Mouse (Mus musculus) ZHBTc4 (cell line): ENCODE results near the gene Zfhx3.
A peak's percentile ranks its signal among the peaks of the same experiment; 100 is the strongest.

Experiments
- DNase-seq: peaks from one replicate; pipeline ENCODE4 v3.0.0-alpha.2; 2011; ENCODE audit warnings: low read depth, low spot score

Zfhx3 gene

DNA sequence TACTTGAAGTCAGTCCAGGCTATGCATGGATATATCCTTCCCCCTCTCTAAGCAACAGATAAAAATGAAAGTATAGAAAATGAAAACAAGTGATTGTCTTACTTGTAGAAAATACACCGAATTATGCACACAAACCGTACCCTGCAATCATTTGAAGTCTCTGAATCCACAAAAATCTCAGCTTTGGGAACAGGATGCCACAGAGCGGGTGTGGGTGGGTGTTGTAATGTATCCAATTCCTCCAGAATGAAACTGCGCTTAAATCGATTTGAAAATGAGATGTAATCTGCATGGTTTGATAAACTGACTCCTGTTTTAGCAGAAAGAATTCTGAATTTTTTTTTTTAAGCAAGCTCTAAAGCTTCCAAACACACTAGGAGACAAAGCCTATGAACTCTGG is 297.1 kb downstream of the Zfhx3 start:
- DNase-seq = no peak

DNA sequence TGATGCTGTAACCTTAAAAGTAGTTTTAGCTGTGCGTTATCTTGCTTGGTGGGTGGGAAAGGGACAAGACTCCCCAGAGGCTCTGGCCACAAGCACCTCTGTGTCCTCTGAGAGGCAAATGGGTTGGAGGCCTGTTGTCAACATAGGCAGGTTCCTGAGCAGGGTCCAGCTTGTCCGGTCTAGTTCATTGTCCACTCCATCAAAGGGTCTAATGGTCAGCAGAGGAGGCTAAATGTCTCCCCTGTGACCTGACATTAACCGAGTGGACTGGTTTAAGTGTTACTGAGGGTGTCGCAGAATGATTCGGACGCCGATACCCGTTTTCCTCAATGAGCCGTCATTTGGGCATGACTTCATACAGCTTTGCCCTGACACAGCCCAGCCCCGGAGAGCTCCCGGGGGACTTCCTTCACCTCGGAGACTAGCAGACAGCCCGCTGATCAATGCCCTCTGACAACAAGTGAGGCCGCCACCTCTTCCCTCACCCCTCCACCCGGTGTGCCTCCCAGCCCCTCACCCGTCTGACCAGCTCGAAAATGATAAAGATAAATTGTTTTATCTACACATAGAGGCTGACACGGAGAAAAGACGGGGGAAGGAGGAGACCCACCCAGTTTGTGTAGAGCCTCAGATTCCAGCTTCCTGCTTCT is 298.7 kb downstream of the Zfhx3 start:
- DNase-seq = no peak

DNA sequence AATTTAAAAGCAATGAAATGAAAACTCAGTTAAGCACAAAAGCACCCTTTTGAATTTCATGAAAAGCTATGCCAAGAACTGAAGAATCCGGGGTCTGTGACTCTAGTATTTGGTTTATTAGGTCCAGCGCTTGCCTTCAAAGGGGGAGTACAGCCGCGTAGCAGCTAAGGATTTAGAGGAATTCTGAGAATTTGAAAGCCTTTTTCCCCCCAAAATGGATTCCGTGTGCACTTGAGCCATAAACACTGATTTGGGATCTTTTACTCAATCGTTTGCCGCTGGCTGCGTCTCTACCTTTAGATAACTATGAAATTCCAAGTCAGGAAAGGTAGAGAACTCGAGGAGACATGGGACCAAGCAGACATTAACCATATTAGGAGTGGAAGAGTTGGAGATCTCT is 300.8 kb downstream of the Zfhx3 start:
- no peak for DNase-seq

DNA sequence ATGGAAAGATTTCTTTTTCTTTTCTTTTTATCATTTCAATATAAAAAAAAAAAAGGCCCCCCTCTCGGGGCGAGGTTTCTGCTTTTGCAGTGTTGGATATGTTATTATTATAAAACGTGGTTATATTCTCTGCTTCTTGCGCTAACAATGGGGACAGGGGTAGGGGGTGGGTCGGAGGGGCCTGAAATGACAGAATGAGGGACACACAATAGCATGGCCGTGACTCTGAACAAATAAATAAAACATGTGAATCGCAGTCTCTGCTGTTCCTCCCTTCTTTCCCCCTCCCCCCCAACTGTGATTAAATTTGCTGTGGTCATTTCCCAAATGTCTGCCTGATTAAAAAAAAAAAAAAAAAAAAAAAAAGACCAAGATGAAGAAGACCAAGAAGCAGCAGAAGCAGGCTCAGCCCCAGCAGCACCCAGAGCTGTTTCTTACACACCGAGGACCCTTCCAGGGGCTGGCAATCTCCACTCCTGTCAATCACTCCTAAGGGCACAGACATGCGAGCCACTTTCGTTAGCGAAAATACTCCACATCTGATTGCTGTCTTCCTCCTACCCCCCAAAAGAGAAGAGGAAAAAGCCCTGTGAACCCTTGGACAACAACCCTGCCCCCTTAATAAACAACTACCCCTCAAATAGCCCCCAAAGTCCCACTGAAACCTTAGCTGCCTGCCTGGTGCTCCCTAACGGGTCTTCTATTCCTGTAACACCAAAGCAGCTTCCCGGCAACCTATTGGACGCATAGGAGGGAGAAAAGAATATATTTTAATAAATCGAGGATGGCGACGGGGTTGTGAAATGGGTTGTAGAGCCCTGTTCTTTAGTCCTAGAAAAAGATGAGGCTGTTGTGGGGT is 302.4 kb downstream of the Zfhx3 start:
- DNase-seq = no peak

DNA sequence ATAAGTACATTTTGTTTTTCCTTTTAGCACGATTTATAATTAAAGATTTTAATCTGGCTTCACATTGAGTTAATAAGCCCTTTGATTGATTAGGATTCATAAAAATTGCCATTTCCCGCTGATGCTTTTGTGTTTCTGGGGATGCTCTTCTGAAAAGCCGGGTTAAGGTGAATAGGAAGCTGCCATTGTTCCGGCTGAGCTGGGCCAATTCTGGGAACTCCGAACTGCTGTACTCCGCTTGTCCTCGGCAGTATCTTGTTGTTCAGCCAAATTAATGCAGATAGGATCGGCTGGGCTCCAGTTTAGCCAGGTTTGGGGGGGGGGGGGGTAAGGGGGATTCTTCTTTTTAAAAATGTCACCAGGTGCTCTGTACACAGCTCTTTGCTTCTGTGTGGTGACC is 303.1 kb downstream of the Zfhx3 start:
- DNase-seq = no peak

DNA sequence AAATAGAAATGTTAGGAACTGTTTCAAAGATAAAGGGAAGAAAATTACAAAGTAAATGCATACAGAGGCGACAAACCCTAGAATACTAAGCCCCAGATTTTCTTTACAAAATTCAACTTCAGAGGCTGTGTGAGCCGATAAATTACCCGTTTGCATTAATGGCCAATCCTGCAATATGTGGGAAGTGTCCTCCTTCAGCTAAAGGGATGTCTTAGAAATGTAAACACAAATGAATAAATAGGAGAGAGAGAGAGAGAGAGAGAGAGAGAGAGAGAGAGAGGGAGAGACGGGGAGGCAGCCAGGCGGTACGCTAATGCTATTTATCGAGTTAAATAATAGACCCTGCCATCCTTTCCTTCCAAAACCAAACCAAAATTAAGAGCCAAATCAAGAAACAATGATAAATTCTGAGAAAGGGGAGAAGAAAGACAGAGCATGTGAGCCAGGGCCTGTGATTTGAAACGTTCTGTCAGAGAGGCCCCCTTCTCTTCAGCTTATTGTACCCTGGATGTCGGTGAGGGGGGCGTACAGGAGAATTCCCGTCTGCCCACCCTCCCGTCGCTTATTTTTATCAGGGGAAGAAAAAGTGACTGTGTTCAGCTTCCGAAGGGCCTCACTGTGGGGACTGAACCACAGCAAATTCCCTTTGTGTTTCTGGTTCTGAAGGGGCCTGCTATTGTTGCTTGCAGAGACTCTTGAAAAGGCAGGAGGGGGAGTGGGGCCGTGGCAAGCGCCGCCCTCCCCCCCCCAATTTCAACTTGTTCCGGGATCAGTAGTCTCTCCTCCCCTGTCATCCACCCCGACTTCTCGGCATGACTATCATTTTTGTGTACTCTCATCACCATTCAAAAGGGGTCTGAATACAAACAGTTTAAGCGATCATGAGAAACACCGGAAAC is 303.8 kb downstream of the Zfhx3 start:
- DNase-seq = no peak

DNA sequence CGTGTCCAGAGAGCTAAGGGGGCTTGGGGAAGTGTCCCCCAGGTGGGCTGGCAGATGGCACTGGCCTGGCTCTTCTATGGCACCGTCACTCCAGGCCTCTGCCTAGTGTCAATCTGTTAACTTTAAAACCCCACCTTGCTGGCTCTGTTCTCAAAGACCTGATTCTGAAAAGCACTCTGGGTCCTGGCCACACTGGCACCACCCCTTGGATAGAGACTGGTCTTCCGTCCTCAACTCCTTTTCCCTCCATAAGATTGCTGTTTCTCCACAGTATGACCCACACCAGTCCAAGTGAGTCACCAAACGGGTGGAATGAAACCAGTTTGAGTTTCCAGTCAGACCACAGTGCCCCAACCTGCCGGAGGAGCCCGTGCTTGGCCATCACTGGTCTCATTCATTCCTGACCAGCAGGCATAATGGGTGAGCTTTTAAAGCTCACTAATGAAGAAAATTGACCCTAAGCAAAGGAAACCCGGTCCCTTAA is 304.5 kb downstream of the Zfhx3 start:
- no peak for DNase-seq

DNA sequence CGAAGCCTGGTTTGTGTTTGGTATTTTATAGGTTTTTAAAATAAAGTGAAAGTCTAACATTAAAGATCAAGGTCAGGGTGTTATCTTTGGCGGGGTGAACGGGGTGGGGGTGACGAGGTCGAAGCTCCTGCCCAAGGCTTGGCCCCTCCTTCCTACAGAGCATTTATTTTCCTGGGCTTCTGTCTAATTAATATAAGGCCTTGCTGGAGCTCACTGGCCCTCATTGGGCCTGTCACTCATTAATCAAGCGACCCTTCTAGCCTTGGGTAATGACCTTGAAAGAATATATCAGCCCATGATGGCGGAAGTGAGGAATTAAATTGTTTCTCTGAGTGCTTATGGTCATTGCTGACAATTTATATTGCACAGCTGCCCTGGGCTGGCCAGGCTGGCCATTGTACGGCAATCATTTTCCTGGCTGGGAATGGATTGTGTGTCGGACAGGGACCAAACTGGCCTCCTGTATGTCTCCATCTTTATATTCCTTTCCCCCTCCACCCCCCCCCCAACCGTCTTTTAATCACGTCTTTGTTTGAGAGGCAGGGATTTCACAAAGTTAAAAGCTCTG is 322.2 kb downstream of the Zfhx3 start:
- no peak for DNase-seq

DNA sequence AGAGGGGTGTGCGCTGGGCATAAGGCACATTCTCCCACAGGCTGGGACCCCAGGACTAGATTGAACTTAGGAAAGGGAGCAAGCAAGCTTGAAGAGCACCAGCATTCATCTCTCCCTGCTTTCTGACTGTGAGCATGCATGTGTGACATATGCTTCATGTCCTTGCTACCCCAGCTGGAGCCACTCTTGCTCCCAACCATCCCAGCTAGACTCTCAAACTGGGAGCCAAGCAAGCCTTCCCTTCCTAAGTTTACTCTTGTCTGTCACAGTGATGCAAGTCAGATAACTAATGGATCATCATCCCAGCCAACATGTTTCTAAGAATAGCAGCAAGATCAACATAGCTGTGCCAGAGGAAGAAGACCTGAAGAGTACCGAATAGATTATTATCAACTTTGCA is 335.5 kb downstream of the Zfhx3 start:
- no peak for DNase-seq

DNA sequence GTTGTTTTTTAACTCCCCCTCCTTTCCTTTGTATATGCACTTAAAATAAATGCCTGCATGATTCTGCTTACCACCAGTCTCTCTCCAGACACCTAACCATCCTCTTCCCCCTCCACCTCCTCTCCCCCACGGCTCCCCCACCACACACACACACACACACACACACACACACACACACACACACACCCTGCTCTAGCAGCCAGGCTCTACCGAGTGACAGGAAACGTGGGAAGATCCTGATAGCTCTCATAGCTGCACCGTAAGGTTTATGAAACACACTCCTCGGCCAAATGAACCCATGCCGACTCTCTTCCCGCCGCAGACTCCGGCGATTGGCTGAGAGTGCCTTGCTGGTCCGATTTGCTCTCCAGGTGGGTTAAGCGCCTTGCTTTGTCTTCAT is 339.5 kb downstream of the Zfhx3 start:
- no peak for DNase-seq

DNA sequence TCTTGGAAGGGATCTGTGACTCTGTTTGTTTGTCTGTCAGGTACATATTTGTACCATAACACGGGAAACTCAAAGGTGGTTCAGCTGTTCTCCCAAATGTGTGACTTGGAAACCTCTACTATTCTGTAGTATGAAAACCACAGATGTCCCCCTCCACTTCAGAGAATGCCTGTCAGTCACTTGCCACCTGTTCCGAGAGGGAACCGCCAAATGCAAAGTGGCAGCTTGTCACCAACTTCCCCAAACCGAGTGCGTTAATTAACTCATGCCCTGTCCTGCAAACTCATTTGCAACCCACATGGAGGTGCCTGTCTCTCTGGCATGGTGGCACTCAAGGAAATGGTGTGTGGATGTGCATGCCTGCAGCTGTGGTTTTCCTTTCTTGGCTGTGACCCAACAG is 343.7 kb downstream of the Zfhx3 start:
- no peak for DNase-seq

DNA sequence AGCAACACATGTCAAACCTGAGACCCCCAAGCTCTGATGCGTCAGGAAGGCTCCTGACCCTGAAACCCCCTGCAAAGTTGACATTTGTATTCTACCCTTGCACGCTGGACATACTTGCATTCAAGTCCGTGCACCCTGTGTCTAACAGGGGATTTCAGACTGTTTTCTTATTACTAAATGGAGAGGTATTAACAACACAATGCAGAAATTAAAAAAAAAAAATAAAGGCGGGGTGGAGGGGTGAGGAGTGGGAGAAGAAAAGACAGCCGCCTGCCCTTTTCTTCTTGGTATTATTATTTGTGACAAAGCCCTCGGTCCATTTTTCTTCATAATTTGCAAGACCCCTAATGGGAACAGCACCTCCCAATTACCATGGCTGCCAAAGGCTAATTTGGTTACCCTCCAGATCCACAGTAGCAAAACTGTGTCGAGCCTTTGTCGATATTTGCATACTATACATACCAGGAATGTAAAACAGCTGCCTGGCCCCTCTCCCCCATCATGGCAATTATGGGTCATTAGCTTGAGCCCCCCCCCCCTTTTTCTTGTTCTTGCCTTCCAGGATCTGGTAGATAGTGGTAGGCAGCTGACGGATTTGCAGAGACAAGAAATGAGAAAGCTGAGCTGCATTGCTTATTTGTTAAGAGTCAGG is 358.6 kb downstream of the Zfhx3 start:
- DNase-seq = no peak

DNA sequence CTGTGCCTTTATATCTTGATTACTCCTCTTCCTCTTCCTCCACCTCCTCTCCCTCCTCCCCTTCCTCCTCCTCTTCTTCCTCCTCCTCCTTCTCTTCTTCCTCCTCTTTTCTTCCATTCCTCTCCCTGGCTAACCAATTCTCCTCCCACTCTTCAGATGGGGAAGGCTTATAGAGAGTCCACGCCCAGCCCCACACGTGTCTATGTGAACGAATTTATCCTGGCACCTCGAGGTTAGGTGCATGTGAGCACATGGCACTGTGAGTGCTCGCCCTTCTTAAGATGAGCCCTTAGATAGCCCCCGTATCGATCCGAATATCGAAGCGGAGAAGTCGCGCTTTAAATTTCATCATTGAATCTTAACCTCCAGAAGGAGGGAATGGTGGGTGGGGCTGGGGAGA is 359.2 kb downstream of the Zfhx3 start:
- no peak for DNase-seq

DNA sequence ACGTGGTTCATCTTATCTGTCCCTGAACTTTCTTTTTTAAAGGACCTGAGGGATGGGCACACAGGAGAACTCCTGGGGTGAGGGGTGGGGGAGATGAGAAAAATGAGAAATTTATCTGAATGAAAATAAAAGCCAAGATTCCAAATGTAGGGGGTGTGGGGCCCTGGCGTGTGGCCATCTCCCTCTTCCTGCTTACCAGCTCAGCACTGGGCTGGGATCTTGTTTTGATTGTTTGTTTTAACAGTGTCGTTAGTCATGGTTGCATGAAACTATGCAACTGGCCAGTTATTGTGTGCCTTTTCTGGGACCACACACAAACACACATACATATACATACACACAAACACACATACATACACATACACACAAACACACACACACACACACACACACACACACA is 362.9 kb downstream of the Zfhx3 start:
- no peak for DNase-seq

DNA sequence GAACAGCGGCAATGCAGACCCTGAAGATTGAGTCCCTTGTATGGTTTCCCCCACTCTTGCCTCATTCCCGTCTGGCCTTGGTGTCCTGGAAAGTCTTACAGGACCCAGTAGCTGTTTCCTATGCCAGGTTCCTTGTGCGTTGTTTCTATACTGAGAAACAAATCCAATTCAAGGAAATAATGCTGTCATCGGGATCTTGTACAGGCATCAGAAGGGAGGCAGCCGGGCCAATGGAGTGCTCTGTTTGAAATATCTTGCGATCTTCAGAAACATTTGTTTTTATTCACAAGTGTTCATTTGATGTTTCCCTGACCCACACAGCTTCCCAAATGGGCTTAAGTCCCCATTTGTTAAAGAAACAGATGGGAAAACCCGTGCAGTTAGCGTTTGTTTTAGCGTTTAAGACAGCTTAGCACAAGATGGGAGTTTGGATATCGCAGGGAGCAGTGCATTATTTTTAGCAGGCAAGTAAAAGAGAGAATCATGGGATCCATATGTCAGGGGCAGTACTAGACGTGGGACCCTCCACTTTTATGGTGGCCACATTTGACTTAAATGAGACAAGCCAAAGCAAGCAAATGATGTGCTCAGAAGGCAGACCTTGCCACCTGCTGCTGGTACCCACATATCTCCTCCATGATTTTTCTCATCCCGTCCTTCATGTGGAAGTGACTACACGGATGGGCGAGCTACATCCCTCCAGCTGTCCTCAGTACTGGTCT is 367.2 kb downstream of the Zfhx3 start:
- DNase-seq = no peak

DNA sequence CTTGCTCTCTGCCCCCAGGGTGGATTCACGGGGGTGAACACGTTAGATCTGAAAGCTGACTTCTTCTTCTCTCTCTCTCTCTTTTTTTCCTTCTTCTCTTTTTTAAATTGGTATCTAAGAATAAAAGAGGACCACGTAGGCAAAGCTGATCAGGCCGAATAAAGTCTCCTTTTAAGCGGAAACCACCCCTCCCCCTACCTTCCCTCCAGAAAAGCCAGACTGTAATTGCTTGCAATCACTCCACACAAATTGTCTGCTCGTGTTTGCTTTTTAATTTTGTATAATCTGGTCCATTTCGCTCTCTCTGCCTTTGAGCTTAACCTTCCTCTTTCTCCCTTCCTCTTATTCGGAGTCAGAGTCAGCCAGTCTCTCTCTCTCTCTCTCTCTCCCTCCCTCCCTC is 372.6 kb downstream of the Zfhx3 start:
- DNase-seq = no peak

DNA sequence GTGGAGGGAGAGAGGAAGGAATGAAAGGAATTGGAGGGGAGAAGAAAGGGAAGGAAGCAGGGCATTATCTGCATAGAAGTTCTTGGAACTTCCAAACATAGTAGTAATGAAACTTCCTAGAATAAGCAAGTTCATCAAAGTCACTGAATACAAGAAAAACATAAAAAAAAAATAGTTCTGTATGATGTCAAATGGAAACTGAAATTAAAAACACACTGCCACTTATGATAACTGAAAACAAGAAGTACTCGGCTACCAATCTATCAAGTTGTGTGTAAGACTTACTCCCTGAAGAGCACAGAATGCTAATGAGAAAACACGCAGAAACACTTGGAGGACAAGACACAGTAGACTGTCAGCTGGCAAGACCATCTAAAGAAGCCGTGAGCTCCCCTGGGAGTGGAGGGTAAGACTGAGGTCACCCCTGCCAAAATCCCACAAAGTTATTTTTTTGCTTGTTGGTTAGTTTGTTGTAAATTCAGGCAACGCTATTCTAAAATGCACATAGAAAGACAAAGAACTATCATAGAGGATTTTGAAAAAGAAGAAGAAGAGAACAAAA is 375.2 kb downstream of the Zfhx3 start:
- DNase-seq = no peak

DNA sequence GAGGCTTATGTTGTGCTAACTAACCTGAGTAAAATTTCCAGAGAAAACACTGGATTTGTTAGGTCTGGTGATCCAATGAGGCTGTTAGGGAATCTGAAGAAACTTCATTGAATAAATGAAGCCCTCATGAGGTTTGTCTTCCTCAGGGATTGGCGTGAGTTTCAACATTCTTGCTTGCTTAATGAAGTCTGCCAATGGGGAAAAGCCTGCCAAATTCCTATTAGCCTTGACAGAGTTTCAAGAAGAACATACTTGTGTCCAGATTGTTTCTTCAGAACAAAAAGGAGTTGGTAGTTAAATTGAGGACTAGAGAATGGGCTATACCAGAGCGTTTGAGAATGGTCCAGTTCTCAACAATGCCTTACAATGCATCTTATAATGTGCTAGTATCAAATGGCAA is 385.3 kb downstream of the Zfhx3 start:
- no peak for DNase-seq

DNA sequence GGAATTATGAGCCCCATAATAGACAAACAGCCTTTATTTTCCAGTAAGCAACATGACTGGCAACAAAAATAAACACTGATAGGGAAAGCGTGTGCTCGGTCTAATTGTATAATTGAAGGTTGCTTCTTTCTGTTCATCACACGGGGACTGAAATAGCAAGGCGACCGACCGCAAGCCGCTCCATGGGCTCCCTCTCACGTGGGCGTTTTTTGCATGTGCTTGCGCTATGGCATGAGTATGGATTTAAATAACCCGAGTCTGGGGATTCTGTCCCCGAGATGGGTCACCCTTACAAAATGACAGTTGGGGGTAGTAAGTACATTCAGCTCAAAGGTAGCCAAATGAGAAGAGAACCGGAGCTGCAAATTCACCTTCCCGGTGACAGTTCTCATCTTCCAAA is 405.9 kb downstream of the Zfhx3 start:
- DNase-seq = no peak

DNA sequence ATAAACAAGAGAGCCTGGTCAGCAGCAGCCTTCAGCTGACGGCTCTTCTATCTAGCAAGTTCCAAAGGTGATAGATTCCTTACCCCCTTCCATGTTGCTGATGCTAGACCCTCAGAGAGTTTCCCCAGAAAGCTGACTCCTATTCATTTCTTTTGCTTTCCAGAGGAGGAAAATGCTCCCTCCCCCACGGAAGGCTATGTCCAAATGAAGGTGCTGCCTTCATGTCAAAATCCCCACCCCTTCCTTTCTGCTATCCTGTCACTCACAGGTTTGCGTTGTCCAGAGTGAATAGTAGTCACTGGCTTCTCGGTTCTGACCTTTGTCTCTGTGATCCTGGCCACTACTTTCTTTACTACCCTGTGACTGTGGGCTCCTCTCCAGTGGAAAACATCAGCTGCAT is 406.3 kb downstream of the Zfhx3 start:
- peak; percentile 4 for DNase-seq
